Mouse (Mus musculus): ENCODE data around the gene Bcl2l14. TPM values are rescaled to one million over a fixed set of nuclear protein-coding genes. Genes with fewer than 3 reads are reported as not detected.

Bcl2l14 gene
- polyA plus RNA-seq, 2 experiments: 0.08 TPM; not detected in 1

DNA sequence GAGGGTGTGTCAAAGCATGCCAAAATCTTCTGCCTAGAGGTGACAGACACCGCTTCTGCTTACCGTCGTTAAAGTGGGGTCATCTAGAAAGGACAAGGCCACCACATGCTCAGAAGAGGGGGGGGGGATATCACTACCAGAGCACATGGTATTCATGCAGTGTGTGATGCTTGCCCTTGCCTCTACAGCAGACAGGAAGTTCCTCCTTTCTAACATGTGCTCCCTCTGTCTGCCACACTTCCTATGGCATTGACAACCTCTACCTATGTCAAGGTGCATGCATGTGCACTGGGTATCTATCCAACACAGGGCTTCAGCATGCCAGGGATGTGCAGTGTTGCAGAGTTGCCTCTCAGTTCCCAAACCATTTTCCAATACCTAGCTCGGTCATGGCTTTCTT, 36.0 kb upstream of the Bcl2l14 start:
- no peak overlapping the region for H3K27ac ChIP-seq
- H3K4me1 ChIP-seq (replicated peaks; ENCODE audit: control insufficient read depth in 2 of 2, insufficient read depth in 2 of 2, low read length in 1 of 2): no peaks in the 10 kb centered on the region
- ATAC-seq (ENCODE audit: insufficient read depth) (no peak), DNase-seq (ENCODE audit: low read depth in 3 of 3, low spot score in 3 of 3) (no peak)
- no peak overlapping the region for H3K4me2 ChIP-seq (ENCODE audit: low read depth)
- TF ChIP-seq CTCF (IDR thresholded peaks at IDR 0.05; ENCODE audit: low read depth) (no peak), EP300 (IDR thresholded peaks at IDR 0.05; ENCODE audit: low read depth) (no peak)
- H3K9me3 ChIP-seq (ENCODE audit: control insufficient read depth, low read length): no peaks in the 10 kb centered on the region
- H3K36me3 ChIP-seq (replicated peaks; ENCODE audit: control insufficient read depth, insufficient read depth, low read depth): no peaks in the 10 kb centered on the region
- WGBS (ENCODE audit: insufficient replicate concordance): 63% methylated on average over 4 of the region's 4 CpGs
- H3K9ac ChIP-seq (replicated peaks): no peak overlapping the region
- no peaks in the 10 kb centered on the region for H3K27me3 ChIP-seq (ENCODE audit: control insufficient read depth, insufficient read depth, low read length)
- H3K4me3 ChIP-seq (ENCODE audit: insufficient read depth in 1 of 2, low read depth in 2 of 2, low read length in 2 of 2): no peak overlapping the region

DNA sequence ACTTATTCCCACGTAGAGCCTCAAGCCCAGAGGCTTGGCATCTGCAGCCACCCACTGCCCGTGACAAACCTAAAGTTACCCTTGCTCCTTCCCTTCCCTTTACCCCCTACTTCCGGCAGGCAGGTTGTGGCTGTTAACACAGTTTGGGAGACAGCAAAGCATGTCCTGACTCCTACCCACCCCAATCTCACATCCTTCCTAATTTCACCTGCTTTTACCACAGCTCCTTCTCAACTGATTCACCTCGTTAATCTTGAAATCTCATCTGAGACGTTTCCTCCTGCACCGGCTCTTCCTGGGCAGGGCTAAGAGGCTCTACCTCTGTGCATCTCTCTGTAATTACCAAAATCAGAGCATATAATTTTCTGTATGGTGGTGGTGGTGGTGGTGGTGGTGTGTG, 31.5 kb upstream of the Bcl2l14 start:
- no peaks in the 10 kb centered on the region for H3K36me3 ChIP-seq (replicated peaks; ENCODE audit: control insufficient read depth, insufficient read depth, low read depth)
- DNase-seq (ENCODE audit: low read depth in 3 of 3, low spot score in 3 of 3) (no peak), ATAC-seq (ENCODE audit: insufficient read depth) (no peak)
- no peak overlapping the region for H3K27ac ChIP-seq
- no peak for TF ChIP-seq EP300 (IDR thresholded peaks at IDR 0.05; ENCODE audit: low read depth)
- no peak for TF ChIP-seq CTCF (IDR thresholded peaks at IDR 0.05; ENCODE audit: low read depth)
- H3K9ac ChIP-seq (replicated peaks): no peak overlapping the region
- H3K4me2 ChIP-seq (ENCODE audit: low read depth): no peak overlapping the region
- no peaks in the 10 kb centered on the region for H3K27me3 ChIP-seq (ENCODE audit: control insufficient read depth, insufficient read depth, low read length)
- 9% methylated on average over 6 of the region's 6 CpGs for WGBS (ENCODE audit: insufficient replicate concordance)
- no peaks in the 10 kb centered on the region for H3K9me3 ChIP-seq (ENCODE audit: control insufficient read depth, low read length)
- H3K4me1 ChIP-seq (replicated peaks; ENCODE audit: control insufficient read depth in 2 of 2, insufficient read depth in 2 of 2, low read length in 1 of 2): peaks cover 0 to 8% of the 10 kb centered on the region in 2 experiments; a peak in 2 of 4 replicates
- H3K4me3 ChIP-seq (ENCODE audit: insufficient read depth in 1 of 2, low read depth in 2 of 2, low read length in 2 of 2): no peak overlapping the region

- no peaks in the 10 kb centered on the region for H3K36me3 ChIP-seq (replicated peaks; ENCODE audit: control insufficient read depth, insufficient read depth, low read depth)
- H3K9me3 ChIP-seq (ENCODE audit: control insufficient read depth, low read length): no peaks in the 10 kb centered on the region
- no peak for TF ChIP-seq EP300 (IDR thresholded peaks at IDR 0.05; ENCODE audit: low read depth)
- TF ChIP-seq CTCF (IDR thresholded peaks at IDR 0.05; ENCODE audit: low read depth): peak; percentile 41
- no peak for DNase-seq (ENCODE audit: low read depth in 3 of 3, low spot score in 3 of 3)
- 15% methylated on average over 4 of the region's 4 CpGs for WGBS (ENCODE audit: insufficient replicate concordance)
- H3K27ac ChIP-seq: no peak overlapping the region
- H3K27me3 ChIP-seq (ENCODE audit: control insufficient read depth, insufficient read depth, low read length): no peaks in the 10 kb centered on the region
- H3K9ac ChIP-seq (replicated peaks): no peak overlapping the region
- no peak overlapping the region for H3K4me3 ChIP-seq (ENCODE audit: insufficient read depth in 1 of 2, low read depth in 2 of 2, low read length in 2 of 2)
- H3K4me1 ChIP-seq (replicated peaks; ENCODE audit: control insufficient read depth in 2 of 2, insufficient read depth in 2 of 2, low read length in 1 of 2): peaks cover 0 to 8% of the 10 kb centered on the region in 2 experiments; a peak in 2 of 4 replicates
- no peak overlapping the region for H3K4me2 ChIP-seq (ENCODE audit: low read depth)
- ATAC-seq (ENCODE audit: insufficient read depth): no peak
Observed at GRCm38 (mm10) chr6:134365952-134366351, 30.2 kb upstream of the Bcl2l14 start.

GRCm38 (mm10) chr6:134366366-134367351, 29.5 kb upstream of the Bcl2l14 start:
- Histone ChIP-seq H3K27ac (no peak overlapping the region), H3K27me3 (ENCODE audit: control insufficient read depth, insufficient read depth, low read length) (no peaks in the 10 kb centered on the region), H3K9me3 (ENCODE audit: control insufficient read depth, low read length) (no peaks in the 10 kb centered on the region), H3K4me1 (replicated peaks; ENCODE audit: control insufficient read depth in 2 of 2, insufficient read depth in 2 of 2, low read length in 1 of 2) (peaks cover 0 to 8% of the 10 kb centered on the region in 2 experiments; a peak in 2 of 4 replicates), H3K4me2 (ENCODE audit: low read depth) (no peak overlapping the region), H3K36me3 (replicated peaks; ENCODE audit: control insufficient read depth, insufficient read depth, low read depth) (no peaks in the 10 kb centered on the region), H3K4me3 (ENCODE audit: insufficient read depth in 1 of 2, low read depth in 2 of 2, low read length in 2 of 2) (no peak overlapping the region), H3K9ac (replicated peaks) (no peak overlapping the region)
- ATAC-seq (ENCODE audit: insufficient read depth) (no peak), DNase-seq (ENCODE audit: low read depth in 3 of 3, low spot score in 3 of 3) (peak in 1 of 3 experiments; percentile 4)
- TF ChIP-seq CTCF (IDR thresholded peaks at IDR 0.05; ENCODE audit: low read depth) (no peak), EP300 (IDR thresholded peaks at IDR 0.05; ENCODE audit: low read depth) (no peak)
- WGBS (ENCODE audit: insufficient replicate concordance): 5% methylated on average over 10 of the region's 10 CpGs

Measured in liver, embryonic 14.5 days (tissue).